Mouse (Mus musculus): ENCODE measurements around the gene Rbfox3. TPM values are rescaled to one million over a fixed set of nuclear protein-coding genes. Genes with fewer than 3 reads are reported as not detected.
"Not testable (repeated sequence)": the region's sequence is repeated elsewhere in the genome, so short reads cannot be mapped to it uniquely, and the experiment has no call there.

The Rbfox3 gene
- polyA plus RNA-seq, 1 experiment from 2014 or later: 1.1 TPM

DNA sequence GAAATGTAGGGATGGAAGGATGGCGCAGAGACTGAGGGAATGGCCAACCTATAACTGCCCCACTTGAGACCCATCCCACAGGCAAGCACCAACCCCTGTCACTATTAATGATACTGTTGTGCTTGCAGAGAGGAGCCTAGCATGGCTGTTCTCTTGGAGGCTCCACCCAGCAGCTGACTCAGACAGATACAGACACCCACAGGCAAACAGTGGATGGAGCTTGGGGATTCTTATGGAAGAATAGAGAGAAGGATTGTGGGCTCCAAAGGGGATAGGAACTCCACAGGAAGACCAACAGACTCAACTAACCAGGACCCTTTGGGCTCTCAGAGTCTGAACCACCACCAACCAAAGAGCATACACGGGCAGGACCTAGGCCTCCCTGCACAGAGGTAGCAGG, 136.6 kb downstream of the Rbfox3 start:
- not testable (repeated sequence) for H3K4me3 ChIP-seq (ENCODE audit: low read depth, low read length); H3K27ac ChIP-seq (ENCODE audit: low read depth, low read length); DNase-seq (ENCODE audit: low spot score); ATAC-seq (replicated peaks; ENCODE audit: low FRiP score); H3K9ac ChIP-seq (ENCODE audit: low read depth, low read length); H3K27me3 ChIP-seq (replicated peaks; ENCODE audit: control insufficient read depth, insufficient read depth, low read length); H3K36me3 ChIP-seq (ENCODE audit: control insufficient read depth, insufficient read depth, low read length); H3K4me2 ChIP-seq; H3K4me1 ChIP-seq (replicated peaks; ENCODE audit: control insufficient read depth, insufficient read depth, low read length); H3K9me3 ChIP-seq (ENCODE audit: control insufficient read depth, low read length)
- WGBS: 71% methylated on average over 2 of the region's 2 CpGs

DNA sequence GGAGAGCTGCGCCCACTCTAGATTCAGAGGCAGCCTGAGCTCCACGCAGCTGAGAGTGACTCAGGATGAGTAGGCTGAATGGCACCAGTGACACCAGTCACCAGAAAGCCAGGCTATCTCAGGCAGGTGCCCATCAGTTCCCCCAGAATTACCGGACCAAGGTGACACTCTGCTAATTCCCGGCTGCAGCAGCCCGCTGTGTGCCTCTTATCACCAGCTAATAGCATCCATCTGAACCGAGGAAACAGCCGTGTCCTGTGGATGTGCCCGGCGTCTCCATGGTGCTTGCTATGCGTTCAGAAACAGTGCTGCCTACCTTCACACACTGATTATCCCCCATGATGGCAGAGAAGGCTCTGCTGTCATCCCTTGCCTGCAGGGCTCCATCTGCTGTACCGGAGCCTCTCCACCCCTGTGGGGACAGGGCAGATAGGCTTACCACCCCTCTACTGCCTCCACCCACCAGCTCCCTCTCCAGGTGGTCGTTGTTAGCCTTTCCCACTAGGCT, 138.3 kb downstream of the Rbfox3 start:
- no peaks in the 10 kb centered on the region for H3K4me1 ChIP-seq (replicated peaks; ENCODE audit: control insufficient read depth, insufficient read depth, low read length)
- H3K36me3 ChIP-seq (ENCODE audit: control insufficient read depth, insufficient read depth, low read length): no peaks in the 10 kb centered on the region
- ATAC-seq (replicated peaks; ENCODE audit: low FRiP score) (no peak; the same call in 1 of the 2 replicates), DNase-seq (ENCODE audit: low spot score) (no peak)
- H3K9ac ChIP-seq (ENCODE audit: low read depth, low read length): no peak overlapping the region
- H3K4me3 ChIP-seq (ENCODE audit: low read depth, low read length): no peak overlapping the region
- H3K27me3 ChIP-seq (replicated peaks; ENCODE audit: control insufficient read depth, insufficient read depth, low read length): no peaks in the 10 kb centered on the region
- H3K9me3 ChIP-seq (ENCODE audit: control insufficient read depth, low read length): no peaks in the 10 kb centered on the region
- no peak overlapping the region for H3K4me2 ChIP-seq
- WGBS: 43% methylated on average over 12 of the region's 12 CpGs
- H3K27ac ChIP-seq (ENCODE audit: low read depth, low read length): no peak overlapping the region

DNA sequence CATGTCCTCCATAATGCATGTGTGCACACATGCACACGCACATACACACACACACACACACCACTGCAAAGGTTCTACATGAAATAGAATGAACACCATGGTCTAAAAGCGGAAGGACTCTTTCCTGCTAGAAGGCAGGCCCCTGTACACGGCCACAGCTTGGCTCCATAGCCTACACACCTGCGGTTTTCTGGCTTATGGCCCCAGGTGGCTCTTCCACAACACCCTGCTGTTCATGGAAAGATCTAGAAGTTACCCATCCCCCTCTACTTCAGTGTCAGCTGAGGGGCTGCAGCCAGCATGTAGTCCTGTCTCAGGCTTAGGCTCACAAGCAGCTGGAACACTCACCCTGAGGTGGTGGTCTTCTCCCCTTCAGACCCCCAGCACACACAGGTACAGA, 140.0 kb downstream of the Rbfox3 start:
- Histone ChIP-seq H3K27ac (ENCODE audit: low read depth, low read length) (no peak overlapping the region), H3K9ac (ENCODE audit: low read depth, low read length) (no peak overlapping the region), H3K4me3 (ENCODE audit: low read depth, low read length) (no peak overlapping the region), H3K9me3 (ENCODE audit: control insufficient read depth, low read length) (no peaks in the 10 kb centered on the region), H3K36me3 (ENCODE audit: control insufficient read depth, insufficient read depth, low read length) (no peaks in the 10 kb centered on the region), H3K4me1 (replicated peaks; ENCODE audit: control insufficient read depth, insufficient read depth, low read length) (no peaks in the 10 kb centered on the region), H3K27me3 (replicated peaks; ENCODE audit: control insufficient read depth, insufficient read depth, low read length) (no peaks in the 10 kb centered on the region), H3K4me2 (no peak overlapping the region)
- ATAC-seq (replicated peaks; ENCODE audit: low FRiP score): no peak
- no peak for DNase-seq (ENCODE audit: low spot score)
- 73% methylated on average over 4 of the region's 4 CpGs for WGBS

DNA sequence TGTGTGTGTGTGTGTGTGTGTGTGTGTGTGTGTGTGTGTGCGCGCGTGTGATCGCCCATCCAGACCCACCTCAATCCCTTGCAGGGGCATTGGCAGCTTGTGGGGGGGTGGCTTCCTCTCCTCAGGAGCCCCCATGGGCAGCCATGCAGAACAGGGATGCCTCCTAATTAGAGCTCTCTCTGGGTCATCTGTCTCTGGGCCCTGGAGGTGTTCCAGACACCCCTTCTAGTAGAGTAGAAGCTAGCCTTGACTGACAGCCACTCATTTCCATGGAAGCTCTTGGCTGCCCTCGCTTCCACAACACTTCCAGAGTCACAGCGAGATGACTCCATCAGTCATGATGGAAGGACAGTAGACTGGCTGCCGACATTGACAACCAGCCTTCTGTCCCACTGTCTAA, 140.6 kb downstream of the Rbfox3 start:
- Histone ChIP-seq H3K27me3 (replicated peaks; ENCODE audit: control insufficient read depth, insufficient read depth, low read length) (no peaks in the 10 kb centered on the region), H3K4me1 (replicated peaks; ENCODE audit: control insufficient read depth, insufficient read depth, low read length) (no peaks in the 10 kb centered on the region), H3K9ac (ENCODE audit: low read depth, low read length) (no peak overlapping the region), H3K9me3 (ENCODE audit: control insufficient read depth, low read length) (no peaks in the 10 kb centered on the region), H3K4me2 (no peak overlapping the region), H3K36me3 (ENCODE audit: control insufficient read depth, insufficient read depth, low read length) (no peaks in the 10 kb centered on the region), H3K27ac (ENCODE audit: low read depth, low read length) (no peak overlapping the region), H3K4me3 (ENCODE audit: low read depth, low read length) (no peak overlapping the region)
- WGBS: 93% methylated on average over 7 of the region's 7 CpGs
- DNase-seq (ENCODE audit: low spot score) (no peak), ATAC-seq (replicated peaks; ENCODE audit: low FRiP score) (no peak)

DNA sequence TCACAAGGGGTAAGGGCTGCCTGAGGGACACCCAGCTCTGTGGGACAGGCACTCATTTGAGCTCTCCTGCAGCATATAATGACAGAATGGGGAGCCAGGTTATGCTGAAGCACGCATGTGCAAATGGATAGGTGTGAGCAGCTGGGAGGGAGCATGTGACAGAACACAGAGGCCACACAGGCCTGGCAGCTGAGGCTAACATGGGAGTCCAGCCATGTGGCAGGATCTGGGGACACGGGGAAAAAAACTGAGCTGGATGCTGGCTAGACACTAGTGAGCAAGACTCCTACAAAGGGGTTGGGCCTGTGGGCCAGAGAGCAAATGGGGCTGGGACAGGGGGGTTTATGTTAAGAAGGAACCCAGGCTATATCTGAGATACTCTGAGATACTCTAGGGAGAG, 141.9 kb downstream of the Rbfox3 start:
- H3K27me3 ChIP-seq (replicated peaks; ENCODE audit: control insufficient read depth, insufficient read depth, low read length): no peaks in the 10 kb centered on the region
- no peaks in the 10 kb centered on the region for H3K36me3 ChIP-seq (ENCODE audit: control insufficient read depth, insufficient read depth, low read length)
- 59% methylated on average over 2 of the region's 2 CpGs for WGBS
- DNase-seq (ENCODE audit: low spot score): no peak
- H3K4me2 ChIP-seq: no peak overlapping the region
- no peaks in the 10 kb centered on the region for H3K4me1 ChIP-seq (replicated peaks; ENCODE audit: control insufficient read depth, insufficient read depth, low read length)
- H3K27ac ChIP-seq (ENCODE audit: low read depth, low read length): no peak overlapping the region
- no peak for ATAC-seq (replicated peaks; ENCODE audit: low FRiP score)
- no peak overlapping the region for H3K4me3 ChIP-seq (ENCODE audit: low read depth, low read length)
- H3K9me3 ChIP-seq (ENCODE audit: control insufficient read depth, low read length): no peaks in the 10 kb centered on the region
- no peak overlapping the region for H3K9ac ChIP-seq (ENCODE audit: low read depth, low read length)

DNA sequence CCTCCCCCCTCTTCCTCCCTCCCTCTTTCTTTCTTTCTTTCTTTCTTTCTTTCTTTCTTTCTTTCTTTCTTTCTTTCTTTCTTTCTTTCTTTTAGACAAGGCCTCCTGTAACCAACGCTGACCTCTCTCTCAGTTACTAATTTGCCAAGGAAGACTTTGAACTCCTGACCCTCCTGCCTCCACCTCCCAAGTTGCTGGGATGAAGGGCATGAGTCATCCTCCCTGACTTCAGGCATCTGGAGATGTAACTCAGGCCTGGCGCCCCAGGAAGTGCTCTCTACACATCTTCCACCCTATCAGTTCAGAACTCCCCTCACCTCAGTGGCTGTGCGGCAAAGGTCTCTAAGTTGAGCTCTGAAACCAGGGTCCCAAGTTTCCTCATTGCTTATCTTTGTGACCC, 143.0 kb downstream of the Rbfox3 start:
- Histone ChIP-seq H3K27me3 (replicated peaks; ENCODE audit: control insufficient read depth, insufficient read depth, low read length) (no peaks in the 10 kb centered on the region), H3K9me3 (ENCODE audit: control insufficient read depth, low read length) (no peaks in the 10 kb centered on the region), H3K4me1 (replicated peaks; ENCODE audit: control insufficient read depth, insufficient read depth, low read length) (no peaks in the 10 kb centered on the region), H3K4me2 (no peak overlapping the region), H3K9ac (ENCODE audit: low read depth, low read length) (no peak overlapping the region), H3K27ac (ENCODE audit: low read depth, low read length) (no peak overlapping the region), H3K4me3 (ENCODE audit: low read depth, low read length) (no peak overlapping the region), H3K36me3 (ENCODE audit: control insufficient read depth, insufficient read depth, low read length) (no peaks in the 10 kb centered on the region)
- ATAC-seq (replicated peaks; ENCODE audit: low FRiP score): no peak
- no peak for DNase-seq (ENCODE audit: low spot score)
- 41% methylated on average over 3 of the region's 3 CpGs for WGBS

DNA sequence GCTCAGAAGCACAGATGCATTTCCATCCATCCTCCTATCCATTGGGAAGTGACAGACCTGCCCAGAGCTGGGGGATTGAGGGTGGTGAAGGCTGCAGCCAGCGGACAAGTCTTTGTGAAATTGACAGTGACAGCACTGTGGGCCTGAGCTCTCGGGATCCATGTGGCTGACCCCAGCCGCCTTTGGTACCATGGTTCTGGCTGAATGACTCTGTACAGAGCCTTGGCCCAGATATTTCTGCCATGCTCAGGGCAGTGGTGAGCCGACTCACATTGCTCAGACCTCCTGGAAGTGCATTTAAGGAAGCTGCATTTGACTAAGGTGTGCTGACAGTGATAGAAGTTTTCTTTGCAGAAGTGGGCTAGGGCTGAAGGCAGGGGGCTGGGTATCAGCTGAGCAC, 144.0 kb downstream of the Rbfox3 start:
- DNase-seq (ENCODE audit: low spot score): no peak
- 61% methylated on average over 4 of the region's 4 CpGs for WGBS
- H3K4me3 ChIP-seq (ENCODE audit: low read depth, low read length): no peak overlapping the region
- no peak overlapping the region for H3K4me2 ChIP-seq
- no peak overlapping the region for H3K9ac ChIP-seq (ENCODE audit: low read depth, low read length)
- H3K27me3 ChIP-seq (replicated peaks; ENCODE audit: control insufficient read depth, insufficient read depth, low read length): no peaks in the 10 kb centered on the region
- H3K9me3 ChIP-seq (ENCODE audit: control insufficient read depth, low read length): no peaks in the 10 kb centered on the region
- H3K4me1 ChIP-seq (replicated peaks; ENCODE audit: control insufficient read depth, insufficient read depth, low read length): no peaks in the 10 kb centered on the region
- no peak for ATAC-seq (replicated peaks; ENCODE audit: low FRiP score)
- no peaks in the 10 kb centered on the region for H3K36me3 ChIP-seq (ENCODE audit: control insufficient read depth, insufficient read depth, low read length)
- H3K27ac ChIP-seq (ENCODE audit: low read depth, low read length): no peak overlapping the region

DNA sequence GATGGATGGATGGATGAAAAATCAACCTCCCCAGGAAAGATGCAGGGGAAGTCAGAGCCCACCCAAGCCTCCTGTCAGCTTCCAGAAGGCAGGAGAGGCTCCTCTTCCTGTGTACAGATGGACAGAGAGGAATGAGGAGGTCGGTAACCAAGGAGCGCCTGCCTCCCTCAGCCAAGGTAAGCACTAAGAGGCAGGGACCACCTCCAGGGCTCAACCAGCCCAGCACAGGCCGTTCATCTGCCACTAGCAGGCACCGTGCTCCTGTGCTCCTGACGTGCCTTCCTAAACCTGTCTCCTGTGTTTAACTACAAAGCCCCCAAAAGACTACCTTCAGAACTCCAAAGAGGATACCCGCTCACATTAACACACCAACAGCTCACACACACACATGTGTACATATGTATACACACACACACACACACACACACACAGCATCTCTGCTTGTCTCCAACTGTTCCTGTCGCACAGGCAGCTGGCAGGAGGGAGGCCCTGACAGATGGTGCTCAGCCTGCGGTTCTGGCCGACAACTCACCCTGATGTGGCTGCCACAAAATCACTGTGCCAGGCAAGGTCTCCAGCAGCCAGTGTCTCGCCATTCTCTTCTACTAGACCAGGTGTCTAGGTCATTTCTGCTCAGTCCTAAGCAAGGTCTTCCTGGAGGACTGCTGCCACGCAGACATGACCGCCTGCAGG, 151.0 kb downstream of the Rbfox3 start:
- H3K4me2 ChIP-seq: no peak overlapping the region
- 80% methylated on average over 12 of the region's 12 CpGs for WGBS
- H3K27ac ChIP-seq (ENCODE audit: low read depth, low read length): no peak overlapping the region
- H3K9ac ChIP-seq (ENCODE audit: low read depth, low read length): no peak overlapping the region
- H3K4me3 ChIP-seq (ENCODE audit: low read depth, low read length): no peak overlapping the region
- H3K9me3 ChIP-seq (ENCODE audit: control insufficient read depth, low read length): no peaks in the 10 kb centered on the region
- no peak for DNase-seq (ENCODE audit: low spot score)
- H3K4me1 ChIP-seq (replicated peaks; ENCODE audit: control insufficient read depth, insufficient read depth, low read length): no peaks in the 10 kb centered on the region
- ATAC-seq (replicated peaks; ENCODE audit: low FRiP score): no peak
- H3K27me3 ChIP-seq (replicated peaks; ENCODE audit: control insufficient read depth, insufficient read depth, low read length): no peaks in the 10 kb centered on the region
- H3K36me3 ChIP-seq (ENCODE audit: control insufficient read depth, insufficient read depth, low read length): no peaks in the 10 kb centered on the region

DNA sequence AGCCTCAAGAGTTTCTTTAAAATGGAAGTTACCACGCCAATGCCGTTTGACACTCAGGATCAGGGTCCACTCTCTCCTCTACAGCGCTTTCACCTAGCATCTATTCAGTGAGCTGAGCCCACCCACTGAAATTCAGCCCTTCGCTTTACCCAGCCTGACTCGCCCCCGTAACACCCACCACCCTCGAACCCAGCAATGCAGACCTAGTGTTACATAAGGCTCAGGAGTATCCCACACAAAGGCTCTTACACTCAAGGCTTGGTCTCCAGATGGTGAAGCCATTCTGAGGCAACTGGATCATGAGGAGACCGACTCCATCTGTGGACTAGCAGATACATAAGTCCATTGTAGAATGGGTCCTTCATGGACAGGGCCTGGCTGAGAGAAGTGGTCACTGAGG, 152.2 kb downstream of the Rbfox3 start:
- H3K4me2 ChIP-seq: no peak overlapping the region
- 83% methylated on average over 8 of the region's 8 CpGs for WGBS
- no peaks in the 10 kb centered on the region for H3K9me3 ChIP-seq (ENCODE audit: control insufficient read depth, low read length)

More for the DNA sequence above, 152.2 kb downstream of the Rbfox3 start:
- ATAC-seq (replicated peaks; ENCODE audit: low FRiP score) (no peak), DNase-seq (ENCODE audit: low spot score) (no peak)
- H3K9ac ChIP-seq (ENCODE audit: low read depth, low read length): no peak overlapping the region
- H3K27ac ChIP-seq (ENCODE audit: low read depth, low read length): no peak overlapping the region
- H3K4me3 ChIP-seq (ENCODE audit: low read depth, low read length): no peak overlapping the region
- H3K27me3 ChIP-seq (replicated peaks; ENCODE audit: control insufficient read depth, insufficient read depth, low read length): no peaks in the 10 kb centered on the region; the same call in 1 of the 2 replicates
- no peaks in the 10 kb centered on the region for H3K4me1 ChIP-seq (replicated peaks; ENCODE audit: control insufficient read depth, insufficient read depth, low read length)
- no peaks in the 10 kb centered on the region for H3K36me3 ChIP-seq (ENCODE audit: control insufficient read depth, insufficient read depth, low read length)

Measured in liver, embryonic 11.5 days (tissue).